Mouse (Mus musculus) lung, embryonic 16.5 days (tissue): ENCODE measurements around the gene Mtif3. TPM values are rescaled to one million over a fixed set of nuclear protein-coding genes. Genes with fewer than 3 reads are reported as not detected.

Experiments used
- ATAC-seq: fragments of 200-750 bp; cut with Nextera tagmentation; 2 replicates; pipeline ENCODE4 v1.8.0; 2017; ENCODE audit warnings: low read depth, mild to moderate bottlenecking, moderate library complexity
- H3K27ac ChIP-seq: fragments of 300-500 bp; sonication (generic); 2 replicates; pipeline ENCODE4 v1.5.1; 2014; ENCODE audit warnings: mild to moderate bottlenecking, control low read depth, low read length
- H3K27me3 ChIP-seq: fragments of 300-500 bp; sonication (generic); 2 replicates; pipeline ENCODE4 v1.6.1; 2014; ENCODE audit warnings: low read depth, low read length, mixed read lengths; ENCODE audit not compliant: control insufficient read depth, insufficient read depth
- H3K36me3 ChIP-seq: fragments of 300-500 bp; sonication (generic); 2 replicates; pipeline ENCODE4 v1.6.1; 2014; ENCODE audit warnings: low read length; ENCODE audit not compliant: control insufficient read depth, insufficient read depth
- H3K4me1 ChIP-seq: fragments of 300-500 bp; sonication (generic); replicated peaks from 2 replicates; pipeline ENCODE4 v1.6.1; 2014; ENCODE audit warnings: low read length, mixed read lengths; ENCODE audit not compliant: control insufficient read depth, insufficient read depth
- H3K4me2 ChIP-seq: fragments of 300-500 bp; sonication (generic); 2 replicates; pipeline ENCODE4 v1.6.1; 2014; ENCODE audit warnings: low read depth, low read length, control low read depth
- H3K4me3 ChIP-seq: fragments of 300-500 bp; sonication (generic); 2 replicates; pipeline ENCODE4 v1.5.1; 2014; ENCODE audit warnings: mild to moderate bottlenecking, low read length, control low read depth
- H3K9ac ChIP-seq: fragments of 300-500 bp; sonication (generic); 2 replicates; pipeline ENCODE4 v1.6.1; 2014; ENCODE audit warnings: low read length, control low read depth
- H3K9me3 ChIP-seq: fragments of 300-500 bp; sonication (generic); 2 replicates; pipeline ENCODE4 v1.6.1; 2016; ENCODE audit warnings: low read length; ENCODE audit not compliant: control insufficient read depth
- WGBS: fragments of 180-500 bp; shearing (Covaris S2); extraction: QIAGEN DNeasy Blood & Tissue Kit; methylation state at CpG from one replicate; pipeline ENCODE4 v1.1.7; 2014; 5-methylcytosine and 5-hydroxymethylcytosine counted together
- polyA plus RNA-seq: library from polyadenylated mRNA; unstranded; fragments of >200 nt; fragmentation: Nextera tagmentation; extraction: Ambion mirVana; gene quantifications from 2 replicates; pipeline ENCODE4 v1.2.1, GENCODE M21; 2015

The Mtif3 gene
- polyA plus RNA-seq, 1 experiment from 2014 or later = 21.0 TPM

- H3K27ac ChIP-seq = no peak overlapping the region
- H3K36me3 ChIP-seq = no peaks in the 10 kb centered on the region
- WGBS = 72% methylated on average over 13 of the region's 13 CpGs
Measured at GRCm38 (mm10) chr5:146968695-146969393, 5.2 kb upstream of the Mtif3 start.

DNA sequence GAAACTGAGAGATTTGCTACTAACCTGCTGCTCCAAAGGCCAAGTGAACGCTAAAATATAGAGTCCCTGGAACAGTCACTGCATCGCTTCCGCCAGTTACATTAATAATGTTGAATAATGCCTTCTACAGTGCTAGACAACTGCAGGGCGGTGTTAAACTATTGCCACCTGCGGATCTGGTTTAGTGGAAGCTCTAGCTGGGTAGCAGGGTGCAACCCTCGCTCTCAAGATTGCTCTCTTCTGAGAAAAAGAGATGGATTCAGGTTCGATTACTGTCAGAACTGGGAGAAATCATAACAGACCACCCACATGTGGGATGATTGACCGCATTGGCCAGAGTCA is 308 bp upstream of the Mtif3 start:
- Histone ChIP-seq H3K4me1 (peaks cover 5% of the 10 kb centered on the region), H3K9me3 (no peaks in the 10 kb centered on the region; the same call in 1 of the 2 replicates), H3K27ac (no peak overlapping the region), H3K4me3 (peak overlapping the region; percentile 97), H3K4me2 (peak overlapping the region; percentile 84), H3K27me3 (no peaks in the 10 kb centered on the region), H3K36me3 (peaks cover 2% of the 10 kb centered on the region; the same call in 1 of the 2 replicates), H3K9ac (peak overlapping the region; percentile 94)
- 50% methylated on average over 8 of the region's 8 CpGs for WGBS
- ATAC-seq = peak; percentile 14; the same call in 1 of the 2 replicates

More at GRCm38 (mm10) chr5:146968695-146969393, 5.2 kb upstream of the Mtif3 start:
- Histone ChIP-seq H3K4me3 (no peak overlapping the region), H3K9ac (no peak overlapping the region), H3K4me1 (peaks cover 4% of the 10 kb centered on the region; the same call in 1 of the 2 replicates), H3K4me2 (no peak overlapping the region), H3K27me3 (no peaks in the 10 kb centered on the region), H3K9me3 (no peaks in the 10 kb centered on the region; the same call in 1 of the 2 replicates)
- no peak for ATAC-seq

DNA sequence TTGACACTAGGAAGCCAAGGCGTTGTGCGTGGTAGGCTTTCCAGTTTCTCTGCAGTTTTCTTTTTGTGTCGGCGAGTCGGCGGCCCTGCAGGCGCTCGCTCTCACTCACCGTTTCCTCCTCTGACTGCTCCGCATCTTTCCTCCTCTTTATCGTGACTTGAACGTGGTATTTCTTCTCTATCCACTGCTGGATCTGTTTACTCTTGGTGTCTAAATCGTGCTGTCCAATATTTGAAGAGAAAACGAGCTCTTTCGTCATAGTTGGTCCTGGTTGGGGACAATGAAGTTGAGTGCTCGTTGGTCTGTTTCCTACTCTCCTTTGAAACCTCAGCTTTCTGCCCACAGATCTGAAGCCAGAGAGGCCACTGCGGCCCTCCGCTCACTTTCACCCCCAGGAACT is 6.9 kb downstream of the Mtif3 start:
- 84% methylated on average over 18 of the region's 18 CpGs for WGBS
- no peaks in the 10 kb centered on the region for H3K27me3 ChIP-seq
- H3K4me1 ChIP-seq = no peaks in the 10 kb centered on the region
- no peak overlapping the region for H3K4me2 ChIP-seq
- H3K9me3 ChIP-seq = no peaks in the 10 kb centered on the region
- H3K4me3 ChIP-seq = no peak overlapping the region
- H3K9ac ChIP-seq = no peak overlapping the region
- no peak for ATAC-seq
- H3K27ac ChIP-seq = no peak overlapping the region
- peaks cover 59% of the 10 kb centered on the region for H3K36me3 ChIP-seq

GRCm38 (mm10) chr5:146955651-146956050 is 7.9 kb downstream of the Mtif3 start:
- WGBS = 81% methylated on average over 5 of the region's 5 CpGs
- H3K9me3 ChIP-seq = no peaks in the 10 kb centered on the region
- no peak overlapping the region for H3K9ac ChIP-seq
- no peak overlapping the region for H3K4me2 ChIP-seq
- H3K4me1 ChIP-seq = no peaks in the 10 kb centered on the region
- ATAC-seq = no peak
- H3K27ac ChIP-seq = no peak overlapping the region
- no peak overlapping the region for H3K4me3 ChIP-seq
- H3K36me3 ChIP-seq = peaks cover 68% of the 10 kb centered on the region
- H3K27me3 ChIP-seq = no peaks in the 10 kb centered on the region

DNA sequence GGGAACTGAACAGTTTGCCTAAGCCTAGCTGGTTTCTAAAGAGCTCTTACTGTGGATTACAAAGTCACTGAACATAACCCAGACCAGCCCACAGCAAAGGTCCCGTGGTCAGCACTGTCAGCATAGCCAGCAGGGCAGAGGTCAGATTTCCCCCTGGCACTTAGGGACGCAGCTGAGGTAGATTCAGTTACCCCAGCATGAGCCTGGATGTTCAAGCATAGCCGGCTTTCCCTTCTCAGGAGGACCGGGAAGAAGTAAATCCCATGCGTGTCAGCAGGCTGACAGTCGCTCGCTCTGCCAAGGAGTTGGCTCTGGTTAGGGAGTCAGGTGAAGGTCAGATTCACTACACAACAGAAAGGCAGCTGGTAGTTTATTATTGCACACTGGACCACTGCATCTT is 9.0 kb downstream of the Mtif3 start:
- ATAC-seq = no peak
- Histone ChIP-seq H3K9ac (no peak overlapping the region), H3K4me1 (peaks cover 5% of the 10 kb centered on the region), H3K4me2 (no peak overlapping the region), H3K27me3 (no peaks in the 10 kb centered on the region), H3K9me3 (no peaks in the 10 kb centered on the region), H3K36me3 (peaks cover 71% of the 10 kb centered on the region), H3K27ac (no peak overlapping the region), H3K4me3 (no peak overlapping the region)
- 87% methylated on average over 7 of the region's 7 CpGs for WGBS

- peaks cover 29% of the 10 kb centered on the region for H3K36me3 ChIP-seq
- no peaks in the 10 kb centered on the region for H3K27me3 ChIP-seq
- ATAC-seq = peak; percentile 96
- peak within 1 kb of the TSS; percentile 87 for H3K9ac ChIP-seq
- H3K4me3 ChIP-seq = peak within 1 kb of the TSS; percentile 78
- peak within 1 kb of the TSS; percentile 83 for H3K4me2 ChIP-seq
- H3K27ac ChIP-seq = peak within 1 kb of the TSS; percentile 82
- no peaks in the 10 kb centered on the region for H3K9me3 ChIP-seq
- H3K4me1 ChIP-seq = peaks cover 10% of the 10 kb centered on the region
- WGBS = 0% methylated on average over 40 of the region's 62 CpGs
Measured at GRCm38 (mm10) chr5:146948508-146949088, 15.0 kb downstream of the Mtif3 start, which contains the start of gene Gtf3a. Gene Gtf3a (plus strand): TSS chr5:146948657.

DNA sequence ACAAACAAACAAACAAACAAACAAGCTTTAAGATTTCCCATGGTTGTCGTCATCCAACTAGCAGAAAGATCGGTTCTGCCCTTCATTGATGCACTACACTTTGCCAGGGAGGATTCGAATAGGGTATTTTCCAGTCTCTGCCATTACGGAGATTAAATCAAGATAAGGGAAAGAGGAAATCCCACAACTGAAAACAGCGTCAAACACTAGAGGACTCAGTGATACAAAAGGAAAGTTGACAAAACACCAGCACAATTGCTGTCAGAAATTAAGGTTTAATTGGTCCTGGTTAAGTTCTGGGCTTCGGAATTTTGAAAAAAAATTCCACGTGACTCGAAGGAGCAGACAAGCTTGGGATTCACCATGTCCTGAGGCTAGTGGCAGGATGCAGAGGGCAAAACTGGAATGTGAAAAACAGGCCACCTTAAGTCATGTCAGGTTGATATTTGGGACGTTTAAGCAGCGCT is 15.5 kb downstream of the Mtif3 start:
- 14% methylated on average over 10 of the region's 10 CpGs for WGBS
- no peak for ATAC-seq
- Histone ChIP-seq H3K4me3 (peak overlapping the region; percentile 78), H3K27me3 (no peaks in the 10 kb centered on the region), H3K27ac (peak overlapping the region; percentile 73), H3K9me3 (no peaks in the 10 kb centered on the region), H3K4me2 (peak overlapping the region; percentile 83), H3K9ac (peak overlapping the region; percentile 87), H3K4me1 (peaks cover 10% of the 10 kb centered on the region), H3K36me3 (peaks cover 25% of the 10 kb centered on the region)

DNA sequence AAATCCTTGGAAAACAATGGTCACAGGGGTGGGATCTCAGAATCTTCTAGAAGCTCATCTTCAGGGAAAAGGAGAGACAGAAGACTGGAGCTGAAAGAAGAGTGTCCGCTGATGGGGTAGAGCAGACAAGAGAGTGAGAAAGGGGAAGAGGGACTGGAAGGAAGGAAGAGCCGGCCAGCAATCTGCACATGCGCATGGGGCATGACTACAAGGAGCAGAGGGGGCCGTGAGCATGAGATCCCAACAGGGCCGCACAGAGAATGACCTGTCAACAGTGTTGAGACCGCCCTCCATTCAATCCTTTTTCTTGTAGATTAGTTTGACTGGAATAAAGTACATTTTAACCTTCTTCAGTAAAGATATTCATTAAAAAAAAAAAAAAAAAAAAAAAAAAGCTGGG is 16.1 kb downstream of the Mtif3 start:
- H3K9me3 ChIP-seq = no peaks in the 10 kb centered on the region
- no peaks in the 10 kb centered on the region for H3K27me3 ChIP-seq
- WGBS = 85% methylated on average over 6 of the region's 6 CpGs
- peaks cover 20% of the 10 kb centered on the region for H3K36me3 ChIP-seq
- H3K4me3 ChIP-seq = no peak overlapping the region
- H3K4me2 ChIP-seq = no peak overlapping the region
- H3K4me1 ChIP-seq = peaks cover 10% of the 10 kb centered on the region
- no peak for ATAC-seq
- H3K9ac ChIP-seq = no peak overlapping the region
- no peak overlapping the region for H3K27ac ChIP-seq

- ATAC-seq = no peak
- WGBS = 77% methylated on average over 9 of the region's 9 CpGs
Measured at GRCm38 (mm10) chr5:146946682-146947081, 16.9 kb downstream of the Mtif3 start.

More at GRCm38 (mm10) chr5:146946682-146947081, 16.9 kb downstream of the Mtif3 start:
- H3K36me3 ChIP-seq = peaks cover 11% of the 10 kb centered on the region
- no peak overlapping the region for H3K27ac ChIP-seq
- H3K4me3 ChIP-seq = no peak overlapping the region
- no peak overlapping the region for H3K4me2 ChIP-seq
- H3K4me1 ChIP-seq = peaks cover 10% of the 10 kb centered on the region
- H3K9ac ChIP-seq = no peak overlapping the region
- H3K9me3 ChIP-seq = no peaks in the 10 kb centered on the region
- H3K27me3 ChIP-seq = no peaks in the 10 kb centered on the region
